Mouse (Mus musculus): ENCODE data around the gene Ostn. TPM values are rescaled to one million over a fixed set of nuclear protein-coding genes. Genes with fewer than 3 reads are reported as not detected.
"Not testable (repeated sequence)": the region's sequence is repeated elsewhere in the genome, so short reads cannot be mapped to it uniquely, and the experiment has no call there.

Gene Ostn
- not detected in 2 replicates for polyA plus RNA-seq (2012; rRNA removed)

DNA sequence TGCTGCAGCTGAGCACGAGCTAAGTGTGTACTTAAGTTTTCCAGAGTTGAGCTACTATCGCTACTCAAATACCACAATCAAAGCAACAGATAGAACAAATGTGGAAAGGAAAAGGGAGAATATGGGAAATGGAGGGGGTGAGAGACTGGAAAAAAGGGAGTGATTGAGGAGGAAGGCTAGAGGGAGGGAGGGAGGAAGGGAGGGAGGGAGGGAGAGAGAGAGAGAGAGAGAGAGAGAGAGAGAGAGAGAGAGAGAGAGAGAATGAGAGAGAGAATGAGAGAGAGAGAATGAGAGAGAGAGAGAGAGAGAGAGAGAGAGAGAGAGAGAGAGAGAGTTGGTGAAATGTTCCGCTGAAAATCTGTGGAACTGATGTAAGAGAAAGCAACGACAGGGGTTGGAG lies at the start of gene Ostn:
Gene Ostn (plus strand): TSS at position 301 of the 400 bp plus-strand sequence.
- H3K36me3 ChIP-seq (ENCODE audit: control insufficient read depth, insufficient read depth, low read length); DNase-seq; H3K27ac ChIP-seq (ENCODE audit: insufficient read depth, low read depth, low read length); H3K27me3 ChIP-seq (replicated peaks; ENCODE audit: control insufficient read depth, insufficient read depth, low read length); H3K4me3 ChIP-seq (ENCODE audit: insufficient read depth, low read depth, low read length); H3K4me1 ChIP-seq (ENCODE audit: control insufficient read depth, insufficient read depth, low read length): not testable (repeated sequence)
- WGBS: 47% methylated on average over 4 of the region's 4 CpGs

DNA sequence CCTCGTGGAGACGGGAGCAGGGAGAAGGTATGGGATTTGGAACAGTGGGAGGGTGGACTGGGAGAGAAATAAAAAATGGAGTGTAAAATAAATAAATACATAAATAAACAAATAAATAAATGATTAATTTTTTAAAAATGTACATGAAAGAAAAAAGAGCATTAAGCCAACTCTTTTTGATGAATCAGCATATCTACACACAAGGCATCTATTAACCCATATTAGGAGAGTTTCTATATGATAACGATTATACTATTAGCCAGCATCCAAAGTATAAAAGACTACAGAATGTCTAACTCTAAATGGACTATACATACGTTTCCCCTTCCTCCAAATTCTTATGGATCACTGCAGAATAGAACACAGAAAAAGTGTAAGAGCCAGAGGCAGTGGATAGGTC lies 38.5 kb upstream of the Ostn start:
- 76% methylated on average over 4 of the region's 4 CpGs for WGBS
- Histone ChIP-seq H3K4me3 (ENCODE audit: insufficient read depth, low read depth, low read length) (no peak overlapping the region), H3K27ac (ENCODE audit: insufficient read depth, low read depth, low read length) (no peak overlapping the region), H3K36me3 (ENCODE audit: control insufficient read depth, insufficient read depth, low read length) (no peaks in the 10 kb centered on the region), H3K4me1 (ENCODE audit: control insufficient read depth, insufficient read depth, low read length) (no peaks in the 10 kb centered on the region), H3K27me3 (replicated peaks; ENCODE audit: control insufficient read depth, insufficient read depth, low read length) (no peaks in the 10 kb centered on the region)
- no peak for DNase-seq
- no peak for TF ChIP-seq POLR2A (IDR thresholded peaks at IDR 0.05; ENCODE audit: low read depth, low read length)
- TF ChIP-seq CTCF (conservative IDR thresholded peaks at IDR 0.05; ENCODE audit: insufficient read depth, insufficient read length, low read depth, low read length): no peak

DNA sequence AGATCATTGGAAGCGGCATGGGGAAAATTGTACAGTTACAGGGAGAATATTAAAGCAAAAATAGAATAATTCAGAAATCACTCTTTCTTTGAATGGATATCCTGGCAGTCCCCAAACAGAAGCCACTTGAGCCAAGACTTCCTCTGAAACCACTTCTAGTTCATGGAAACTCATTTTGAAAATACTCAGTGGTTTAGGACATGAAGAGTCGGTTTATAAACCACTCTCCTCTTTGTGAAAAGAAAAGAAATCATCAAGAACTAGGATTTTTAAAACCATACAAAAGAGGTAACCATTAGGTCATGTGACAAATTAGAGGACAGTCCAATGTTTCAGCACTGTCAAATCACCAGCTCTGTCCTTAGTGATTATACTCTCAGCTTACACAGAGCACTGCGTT lies 19.9 kb upstream of the Ostn start:
- H3K4me1 ChIP-seq (ENCODE audit: control insufficient read depth, insufficient read depth, low read length): no peaks in the 10 kb centered on the region
- TF ChIP-seq POLR2A (IDR thresholded peaks at IDR 0.05; ENCODE audit: low read depth, low read length) (no peak), CTCF (conservative IDR thresholded peaks at IDR 0.05; ENCODE audit: insufficient read depth, insufficient read length, low read depth, low read length) (no peak)
- 76% methylated on average over 3 of the region's 3 CpGs for WGBS

DNA sequence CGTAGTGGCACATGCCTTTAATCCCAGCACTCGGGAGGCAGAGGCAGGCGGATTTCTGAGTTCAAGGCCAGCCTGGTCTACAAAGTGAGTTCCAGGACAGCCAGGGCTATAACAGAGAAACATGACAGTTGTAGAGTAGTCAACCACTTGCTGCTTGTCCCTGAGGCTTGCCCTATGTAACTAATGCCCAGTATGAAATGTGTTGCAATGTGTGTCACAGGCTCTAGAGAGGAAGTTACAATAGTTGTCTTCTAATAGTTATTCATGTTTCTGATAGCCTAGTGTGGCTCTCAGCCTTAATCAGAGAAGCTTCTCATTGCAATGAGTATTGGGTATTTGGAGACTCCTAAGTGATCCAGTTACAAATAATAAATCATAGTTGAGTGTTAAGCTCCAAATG lies 10.8 kb upstream of the Ostn start:
- no peaks in the 10 kb centered on the region for H3K4me1 ChIP-seq (ENCODE audit: control insufficient read depth, insufficient read depth, low read length)
- TF ChIP-seq POLR2A (IDR thresholded peaks at IDR 0.05; ENCODE audit: low read depth, low read length) (no peak), CTCF (conservative IDR thresholded peaks at IDR 0.05; ENCODE audit: insufficient read depth, insufficient read length, low read depth, low read length) (no peak)
- DNase-seq: no peak
- H3K4me3 ChIP-seq (ENCODE audit: insufficient read depth, low read depth, low read length): no peak overlapping the region
- H3K36me3 ChIP-seq (ENCODE audit: control insufficient read depth, insufficient read depth, low read length): no peaks in the 10 kb centered on the region
- no peak overlapping the region for H3K27ac ChIP-seq (ENCODE audit: insufficient read depth, low read depth, low read length)
- WGBS: 95% methylated on average over 3 of the region's 3 CpGs
- no peaks in the 10 kb centered on the region for H3K27me3 ChIP-seq (replicated peaks; ENCODE audit: control insufficient read depth, insufficient read depth, low read length)

More for the DNA sequence above, 19.9 kb upstream of the Ostn start:
- no peaks in the 10 kb centered on the region for H3K36me3 ChIP-seq (ENCODE audit: control insufficient read depth, insufficient read depth, low read length)
- H3K27ac ChIP-seq (ENCODE audit: insufficient read depth, low read depth, low read length): no peak overlapping the region
- H3K4me3 ChIP-seq (ENCODE audit: insufficient read depth, low read depth, low read length): no peak overlapping the region
- H3K27me3 ChIP-seq (replicated peaks; ENCODE audit: control insufficient read depth, insufficient read depth, low read length): no peaks in the 10 kb centered on the region
- DNase-seq: no peak

DNA sequence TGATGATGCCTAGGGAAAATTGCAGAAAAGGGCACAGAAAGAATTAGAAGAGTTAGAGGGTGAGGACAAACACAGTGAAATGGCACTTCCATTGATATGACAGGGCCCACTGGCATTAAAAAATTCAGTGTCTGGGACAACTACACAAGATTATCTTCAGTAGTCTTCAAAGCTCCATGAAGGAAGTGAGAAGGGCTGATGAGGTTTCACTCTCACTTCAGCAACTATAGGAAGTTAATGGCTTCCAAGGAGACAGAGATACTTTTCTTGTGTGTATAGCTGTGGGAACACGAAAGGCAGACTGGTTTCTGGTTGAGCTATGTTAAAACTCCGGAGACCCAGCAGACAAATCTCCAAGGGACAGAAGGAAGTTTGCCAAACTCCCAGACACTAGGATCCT lies 10.4 kb upstream of the Ostn start:
- Histone ChIP-seq H3K4me1 (ENCODE audit: control insufficient read depth, insufficient read depth, low read length) (no peaks in the 10 kb centered on the region), H3K4me3 (ENCODE audit: insufficient read depth, low read depth, low read length) (no peak overlapping the region), H3K36me3 (ENCODE audit: control insufficient read depth, insufficient read depth, low read length) (no peaks in the 10 kb centered on the region), H3K27ac (ENCODE audit: insufficient read depth, low read depth, low read length) (no peak overlapping the region), H3K27me3 (replicated peaks; ENCODE audit: control insufficient read depth, insufficient read depth, low read length) (no peaks in the 10 kb centered on the region)
- TF ChIP-seq CTCF (conservative IDR thresholded peaks at IDR 0.05; ENCODE audit: insufficient read depth, insufficient read length, low read depth, low read length): no peak
- no peak for TF ChIP-seq POLR2A (IDR thresholded peaks at IDR 0.05; ENCODE audit: low read depth, low read length)
- WGBS: 80% methylated on average over 2 of the region's 2 CpGs
- DNase-seq: no peak

DNA sequence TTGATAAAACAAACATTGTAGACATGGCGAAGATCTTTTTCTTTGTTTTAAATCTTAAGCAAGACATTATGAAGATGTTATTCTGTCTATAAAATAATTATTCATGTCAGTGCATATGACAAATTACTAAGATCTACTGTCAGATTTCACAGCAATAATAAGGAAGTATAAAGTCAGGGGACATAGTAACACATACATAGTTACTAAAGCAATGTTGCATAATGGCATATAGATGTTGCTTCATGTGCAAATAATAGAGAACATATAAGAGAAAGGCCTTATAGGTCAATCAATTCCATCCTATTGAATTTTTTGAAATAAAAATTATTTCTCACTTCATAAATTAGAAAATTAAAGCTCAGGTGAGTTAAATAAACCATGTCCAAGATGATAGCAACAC lies 11.8 kb downstream of the Ostn start:
- 85% methylated on average over 1 of the region's 1 CpGs for WGBS
- no peak overlapping the region for H3K4me3 ChIP-seq (ENCODE audit: insufficient read depth, low read depth, low read length)
- H3K36me3 ChIP-seq (ENCODE audit: control insufficient read depth, insufficient read depth, low read length): no peaks in the 10 kb centered on the region
- TF ChIP-seq POLR2A (IDR thresholded peaks at IDR 0.05; ENCODE audit: low read depth, low read length) (no peak), CTCF (conservative IDR thresholded peaks at IDR 0.05; ENCODE audit: insufficient read depth, insufficient read length, low read depth, low read length) (no peak)
- H3K27ac ChIP-seq (ENCODE audit: insufficient read depth, low read depth, low read length): no peak overlapping the region
- DNase-seq: no peak
- no peaks in the 10 kb centered on the region for H3K4me1 ChIP-seq (ENCODE audit: control insufficient read depth, insufficient read depth, low read length)
- H3K27me3 ChIP-seq (replicated peaks; ENCODE audit: control insufficient read depth, insufficient read depth, low read length): no peaks in the 10 kb centered on the region

DNA sequence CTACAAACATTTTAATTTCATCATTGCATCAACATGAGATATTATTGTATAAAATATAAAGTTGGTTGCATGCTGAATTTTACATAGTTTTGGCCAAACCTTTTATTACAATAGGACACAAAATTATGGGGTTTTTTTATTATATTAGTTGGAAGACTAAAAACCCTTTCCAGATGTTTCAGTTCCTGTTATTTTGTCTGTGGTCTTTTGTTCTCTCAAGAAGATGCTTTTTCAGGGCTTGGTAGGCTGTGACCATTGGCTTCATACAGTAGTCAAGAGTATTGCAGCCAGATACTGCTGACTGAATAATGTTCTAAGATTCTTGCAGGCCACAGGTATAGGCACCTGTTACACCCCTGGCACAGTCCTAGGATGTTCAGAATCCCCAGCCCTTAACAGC lies 14.8 kb downstream of the Ostn start:
- no peaks in the 10 kb centered on the region for H3K27me3 ChIP-seq (replicated peaks; ENCODE audit: control insufficient read depth, insufficient read depth, low read length)
- H3K4me3 ChIP-seq (ENCODE audit: insufficient read depth, low read depth, low read length): no peak overlapping the region
- no peak overlapping the region for H3K27ac ChIP-seq (ENCODE audit: insufficient read depth, low read depth, low read length)
- H3K4me1 ChIP-seq (ENCODE audit: control insufficient read depth, insufficient read depth, low read length): no peaks in the 10 kb centered on the region
- no peaks in the 10 kb centered on the region for H3K36me3 ChIP-seq (ENCODE audit: control insufficient read depth, insufficient read depth, low read length)
- DNase-seq: no peak
- TF ChIP-seq POLR2A (IDR thresholded peaks at IDR 0.05; ENCODE audit: low read depth, low read length) (no peak), CTCF (conservative IDR thresholded peaks at IDR 0.05; ENCODE audit: insufficient read depth, insufficient read length, low read depth, low read length) (no peak)

DNA sequence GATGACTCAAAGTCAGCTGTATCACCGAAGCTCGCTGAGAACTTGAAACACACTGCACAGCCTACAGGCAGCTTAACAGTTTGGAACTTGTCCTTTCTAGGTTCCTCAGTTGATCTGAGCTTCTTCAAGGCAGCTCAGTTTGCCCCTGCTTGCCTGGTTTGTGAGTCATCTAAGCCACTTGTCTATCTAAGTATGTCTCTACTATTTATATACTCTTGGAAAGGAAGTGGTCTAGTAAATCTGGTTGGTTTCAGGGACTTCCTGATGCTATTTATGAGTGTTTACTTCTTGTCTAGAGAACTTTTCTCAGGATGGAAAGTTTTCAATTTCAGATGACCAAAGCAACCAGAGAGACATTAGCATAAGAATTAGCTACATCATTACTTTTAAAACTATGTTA lies 19.2 kb downstream of the Ostn start:
- Histone ChIP-seq H3K4me3 (ENCODE audit: insufficient read depth, low read depth, low read length) (no peak overlapping the region), H3K27me3 (replicated peaks; ENCODE audit: control insufficient read depth, insufficient read depth, low read length) (no peaks in the 10 kb centered on the region), H3K27ac (ENCODE audit: insufficient read depth, low read depth, low read length) (no peak overlapping the region), H3K36me3 (ENCODE audit: control insufficient read depth, insufficient read depth, low read length) (no peaks in the 10 kb centered on the region), H3K4me1 (ENCODE audit: control insufficient read depth, insufficient read depth, low read length) (no peaks in the 10 kb centered on the region)
- no peak for DNase-seq
- TF ChIP-seq CTCF (conservative IDR thresholded peaks at IDR 0.05; ENCODE audit: insufficient read depth, insufficient read length, low read depth, low read length): no peak
- TF ChIP-seq POLR2A (IDR thresholded peaks at IDR 0.05; ENCODE audit: low read depth, low read length): no peak
- 89% methylated on average over 2 of the region's 2 CpGs for WGBS
